Mouse (Mus musculus) left cerebral cortex, adult 18-20 months (tissue): ENCODE results near the gene Castor2. TPM values are rescaled to one million over a fixed set of nuclear protein-coding genes. Genes with fewer than 3 reads are reported as not detected.
A peak's percentile ranks its signal among the peaks of the same experiment; 100 is the strongest.

ENCODE experiments used
- DNase-seq, 2 experiments: peaks; one replicate each; pipeline ENCODE4 v3.0.0; 2021 to 2022; ENCODE audit warnings: low spot score in 2 of 2, mixed read lengths in 1 of 2
- long read RNA-seq, 2 experiments: library from polyadenylated mRNA; stranded (forward); transcript quantifications; one replicate each; pipeline ENCODE4 v2.0.0; 2021
- total RNA-seq, 2 experiments: library from RNA; stranded (reverse); gene quantifications; 2 replicates each; pipeline ENCODE4 v1.2.3; 2021

Gene Castor2
- 10 to 100 TPM; 71.2 to 88.0 TPM for total RNA-seq
- long read RNA-seq, experiment 1, full-length matches to known transcripts: 40 of 100 reads
- long read RNA-seq, experiment 1, partial matches to known transcripts: 56 of 100 reads
- long read RNA-seq, experiment 1, other reads (novel, unspliced or antisense): 4 of 100 reads
- long read RNA-seq, experiment 2, full-length matches to known transcripts: 13 of 41 reads
- long read RNA-seq, experiment 2, partial matches to known transcripts: 15 of 41 reads
- long read RNA-seq, experiment 2, other reads (novel, unspliced or antisense): 13 of 41 reads

- peak; percentile 94 to 97 for DNase-seq
Measured at GRCm38 (mm10) chr5:134099496-134100211, at the start of gene Castor2. Gene Castor2 (plus strand): TSS chr5:134099711.

- no peak for DNase-seq
Measured at GRCm38 (mm10) chr5:134050711-134051110, 48.8 kb upstream of the Castor2 start.

- DNase-seq: no peak
Measured at GRCm38 (mm10) chr5:134052614-134053013, 46.9 kb upstream of the Castor2 start.

GRCm38 (mm10) chr5:134054496-134054895 lies 45.0 kb upstream of the Castor2 start:
- no peak for DNase-seq

- no peak for DNase-seq
Measured at GRCm38 (mm10) chr5:134058793-134059352, 40.6 kb upstream of the Castor2 start.

- peak; percentile 82 to 88 for DNase-seq
Measured at GRCm38 (mm10) chr5:134063362-134064064, 36.0 kb upstream of the Castor2 start.

GRCm38 (mm10) chr5:134066261-134066660 lies 33.2 kb upstream of the Castor2 start:
- no peak for DNase-seq

- no peak for DNase-seq
Measured at GRCm38 (mm10) chr5:134067924-134068323, 31.6 kb upstream of the Castor2 start.

GRCm38 (mm10) chr5:134073512-134074041 lies 25.9 kb upstream of the Castor2 start:
- no peak for DNase-seq

GRCm38 (mm10) chr5:134074368-134074767 lies 25.1 kb upstream of the Castor2 start:
- DNase-seq: no peak

- no peak for DNase-seq
Measured at GRCm38 (mm10) chr5:134076175-134076574, 23.3 kb upstream of the Castor2 start.

GRCm38 (mm10) chr5:134080685-134081548 lies 18.6 kb upstream of the Castor2 start:
- no peak for DNase-seq

GRCm38 (mm10) chr5:134085227-134085626 lies 14.3 kb upstream of the Castor2 start:
- no peak for DNase-seq

GRCm38 (mm10) chr5:134085887-134086639 lies 13.4 kb upstream of the Castor2 start:
- no peak for DNase-seq

- no peak for DNase-seq
Measured at GRCm38 (mm10) chr5:134087211-134087610, 12.3 kb upstream of the Castor2 start.

GRCm38 (mm10) chr5:134095766-134096165 lies 3.7 kb upstream of the Castor2 start:
- no peak for DNase-seq

- no peak for DNase-seq
Measured at GRCm38 (mm10) chr5:134098341-134098902, 1.1 kb upstream of the Castor2 start.

- DNase-seq: peak; percentile 30 to 56
Measured at GRCm38 (mm10) chr5:134098976-134099375, 535 bp upstream of the Castor2 start.

GRCm38 (mm10) chr5:134100232-134100771 lies 791 bp downstream of the Castor2 start:
- no peak for DNase-seq
